Mouse (Mus musculus) embryo, embryonic 9.5 days (tissue): ENCODE measurements at regions not wholly inside any gene's neighbourhood (a gene's known extent, or its start where the extent isn't known, plus 50 kb on each side); places are given as distances from the start of the nearest gene placed in this dataset.
A peak's percentile ranks its signal among the peaks of the same experiment; 100 is the strongest.

Experiments used
- DNase-seq: peaks from one replicate; pipeline ENCODE4 v3.0.0-alpha.2; 2017; ENCODE audit errors: extremely low spot score

- no peak for DNase-seq
These were observed 336.9 kb upstream of the Gcfc2 start for GRCm38 (mm10) chr6:81586441-81587117.

GRCm38 (mm10) chr6:81589727-81590126 lies 333.7 kb upstream of the Gcfc2 start:
- DNase-seq, result peak; percentile 3

- DNase-seq, result no peak
These were observed 327.5 kb upstream of the Gcfc2 start for GRCm38 (mm10) chr6:81595926-81596325.

- DNase-seq, result no peak
These were observed 314.8 kb upstream of the Gcfc2 start for GRCm38 (mm10) chr6:81608637-81609036.

- no peak for DNase-seq
These were observed 311.5 kb upstream of the Gcfc2 start for GRCm38 (mm10) chr6:81611980-81612379.

- DNase-seq, result no peak
These were observed 305.5 kb upstream of the Gcfc2 start for GRCm38 (mm10) chr6:81618018-81618417.

GRCm38 (mm10) chr6:81621028-81621427 lies 302.4 kb upstream of the Gcfc2 start:
- DNase-seq, result no peak

- no peak for DNase-seq
These were observed 300.8 kb upstream of the Gcfc2 start for GRCm38 (mm10) chr6:81622714-81623113.

- DNase-seq, result no peak
These were observed 298.5 kb upstream of the Gcfc2 start for GRCm38 (mm10) chr6:81625016-81625415.

GRCm38 (mm10) chr6:81633586-81633985 lies 289.9 kb upstream of the Gcfc2 start:
- DNase-seq, result no peak

- DNase-seq, result no peak
These were observed 275.7 kb upstream of the Gcfc2 start for GRCm38 (mm10) chr6:81647615-81648375.

- DNase-seq, result no peak
These were observed 271.6 kb upstream of the Gcfc2 start for GRCm38 (mm10) chr6:81651856-81652255.

- DNase-seq, result no peak
These were observed 268.3 kb upstream of the Gcfc2 start for GRCm38 (mm10) chr6:81655205-81655604.

- no peak for DNase-seq
These were observed 262.7 kb upstream of the Gcfc2 start for GRCm38 (mm10) chr6:81660478-81661395.

- no peak for DNase-seq
These were observed 254.5 kb upstream of the Gcfc2 start for GRCm38 (mm10) chr6:81668944-81669343.

GRCm38 (mm10) chr6:81673316-81673715 lies 250.2 kb upstream of the Gcfc2 start:
- no peak for DNase-seq

GRCm38 (mm10) chr6:81697284-81697683 lies 226.2 kb upstream of the Gcfc2 start:
- DNase-seq, result no peak

- DNase-seq, result no peak
These were observed 225.3 kb upstream of the Gcfc2 start for GRCm38 (mm10) chr6:81698173-81698572.

GRCm38 (mm10) chr6:81714867-81715266 lies 208.6 kb upstream of the Gcfc2 start:
- DNase-seq, result no peak

- no peak for DNase-seq
These were observed 207.1 kb upstream of the Gcfc2 start for GRCm38 (mm10) chr6:81716371-81716770.

GRCm38 (mm10) chr6:81724601-81725545 lies 198.6 kb upstream of the Gcfc2 start:
- no peak for DNase-seq
